Mouse (Mus musculus) midbrain, embryonic 13.5 days (tissue): ENCODE measurements around the gene Smg5. TPM values are rescaled to one million over a fixed set of nuclear protein-coding genes. Genes with fewer than 3 reads are reported as not detected.

Experiments
- ATAC-seq: fragments of 200-750 bp; cut with Nextera tagmentation; 2 replicates; pipeline ENCODE4 v1.8.0; 2017; ENCODE audit warnings: mild to moderate bottlenecking, moderate TSS enrichment, moderate library complexity
- H3K27ac ChIP-seq: fragments of 300-500 bp; sonication (generic); 2 replicates; pipeline ENCODE4 v1.5.1; 2015; ENCODE audit warnings: inconsistent platforms, mild to moderate bottlenecking, moderate library complexity
- H3K27me3 ChIP-seq: fragments of 300-500 bp; sonication (generic); 2 replicates; pipeline ENCODE4 v1.6.1; 2015; ENCODE audit warnings: mild to moderate bottlenecking, inconsistent platforms
- H3K36me3 ChIP-seq: fragments of 300-500 bp; sonication (generic); 2 replicates; pipeline ENCODE4 v1.6.1; 2015; ENCODE audit warnings: mild to moderate bottlenecking, inconsistent platforms
- H3K4me1 ChIP-seq: fragments of 300-500 bp; sonication (generic); replicated peaks from 2 replicates; pipeline ENCODE4 v1.6.1; 2015; ENCODE audit warnings: inconsistent platforms
- H3K4me2 ChIP-seq: fragments of 300-500 bp; sonication (generic); replicated peaks from 2 replicates; pipeline ENCODE4 v1.6.1; 2015; ENCODE audit warnings: moderate library complexity, mild to moderate bottlenecking, inconsistent platforms
- H3K4me3 ChIP-seq: fragments of 300-500 bp; sonication (generic); replicated peaks from 2 replicates; pipeline ENCODE4 v1.5.1; 2015; ENCODE audit warnings: mild to moderate bottlenecking, inconsistent platforms
- H3K9ac ChIP-seq: fragments of 300-500 bp; sonication (generic); replicated peaks from 2 replicates; pipeline ENCODE4 v1.6.1; 2015; ENCODE audit warnings: mild to moderate bottlenecking, inconsistent platforms
- H3K9me3 ChIP-seq: fragments of 300-500 bp; sonication (generic); 2 replicates; pipeline ENCODE4 v1.6.1; 2016; ENCODE audit warnings: mild to moderate bottlenecking, inconsistent platforms
- WGBS: fragments of 180-500 bp; shearing (Covaris S2); methylation state at CpG from one replicate; pipeline ENCODE4 v1.1.7; 2015; 5-methylcytosine and 5-hydroxymethylcytosine counted together
- polyA plus RNA-seq: library from polyadenylated mRNA; unstranded; fragments of >200 nt; fragmentation: Nextera tagmentation; extraction: Ambion mirVana; gene quantifications from 2 replicates; pipeline ENCODE4 v1.2.1, GENCODE M21; 2015

Smg5 gene
- polyA plus RNA-seq, 1 experiment from 2014 or later: 78.3 TPM

DNA sequence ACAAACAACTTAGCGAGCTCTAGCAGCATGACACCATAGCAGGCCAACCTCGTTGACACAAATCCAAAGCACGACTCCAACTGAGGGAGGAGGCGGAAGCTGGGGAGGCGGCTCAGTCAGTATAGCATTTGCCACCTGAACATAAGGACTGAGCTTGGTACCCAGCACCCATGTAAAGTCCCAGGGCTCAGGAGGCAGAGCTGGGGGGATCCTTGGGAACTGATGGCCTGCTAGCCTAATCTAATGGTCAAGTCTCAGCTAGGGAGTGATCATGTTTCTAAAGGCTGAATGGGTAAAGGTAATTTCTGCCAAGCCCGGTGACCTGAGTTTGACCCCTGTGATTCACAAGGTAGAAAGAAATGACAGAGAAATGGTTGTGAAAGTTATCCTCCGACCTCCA lies 71.5 kb downstream of the Smg5 start:
- 59% methylated on average over 7 of the region's 7 CpGs for WGBS
- no peaks in the 10 kb centered on the region for H3K9me3 ChIP-seq

DNA sequence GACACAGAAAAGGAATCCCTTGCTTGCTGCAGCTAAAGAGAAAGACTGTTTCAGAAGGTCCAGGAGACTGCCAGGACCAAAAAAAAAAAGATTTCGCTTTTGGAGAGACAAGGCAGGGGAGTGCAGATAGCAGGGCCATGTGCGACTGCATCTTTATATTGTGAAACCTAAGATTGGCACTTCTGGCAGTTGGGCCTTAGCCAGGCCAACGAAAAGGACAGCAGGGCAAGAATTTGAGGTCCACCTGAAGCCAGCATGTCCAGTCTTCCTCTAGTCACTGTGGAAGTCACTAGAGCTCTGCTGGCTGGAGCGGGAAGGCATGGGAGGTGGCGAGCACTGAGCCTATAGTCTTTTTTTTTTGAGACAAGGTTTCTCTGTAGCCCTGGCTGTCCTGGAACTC lies 72.9 kb downstream of the Smg5 start:
- Histone ChIP-seq H3K27me3 (no peaks in the 10 kb centered on the region), H3K9ac (peak overlapping the region; percentile 83; the same call in 1 of the 2 replicates), H3K4me2 (peak overlapping the region; percentile 75), H3K4me1 (peaks cover 26% of the 10 kb centered on the region), H3K4me3 (peak overlapping the region; percentile 71), H3K36me3 (peaks cover 26% of the 10 kb centered on the region), H3K9me3 (no peaks in the 10 kb centered on the region), H3K27ac (no peak overlapping the region)
- WGBS: 58% methylated on average over 5 of the region's 5 CpGs
- ATAC-seq: no peak

More for the DNA sequence above, 71.5 kb downstream of the Smg5 start:
- peaks cover 26% of the 10 kb centered on the region for H3K4me1 ChIP-seq
- no peak overlapping the region for H3K9ac ChIP-seq
- H3K4me2 ChIP-seq: no peak overlapping the region
- no peaks in the 10 kb centered on the region for H3K27me3 ChIP-seq
- peaks cover 14% of the 10 kb centered on the region for H3K36me3 ChIP-seq
- H3K4me3 ChIP-seq: no peak overlapping the region
- no peak for ATAC-seq
- no peak overlapping the region for H3K27ac ChIP-seq

DNA sequence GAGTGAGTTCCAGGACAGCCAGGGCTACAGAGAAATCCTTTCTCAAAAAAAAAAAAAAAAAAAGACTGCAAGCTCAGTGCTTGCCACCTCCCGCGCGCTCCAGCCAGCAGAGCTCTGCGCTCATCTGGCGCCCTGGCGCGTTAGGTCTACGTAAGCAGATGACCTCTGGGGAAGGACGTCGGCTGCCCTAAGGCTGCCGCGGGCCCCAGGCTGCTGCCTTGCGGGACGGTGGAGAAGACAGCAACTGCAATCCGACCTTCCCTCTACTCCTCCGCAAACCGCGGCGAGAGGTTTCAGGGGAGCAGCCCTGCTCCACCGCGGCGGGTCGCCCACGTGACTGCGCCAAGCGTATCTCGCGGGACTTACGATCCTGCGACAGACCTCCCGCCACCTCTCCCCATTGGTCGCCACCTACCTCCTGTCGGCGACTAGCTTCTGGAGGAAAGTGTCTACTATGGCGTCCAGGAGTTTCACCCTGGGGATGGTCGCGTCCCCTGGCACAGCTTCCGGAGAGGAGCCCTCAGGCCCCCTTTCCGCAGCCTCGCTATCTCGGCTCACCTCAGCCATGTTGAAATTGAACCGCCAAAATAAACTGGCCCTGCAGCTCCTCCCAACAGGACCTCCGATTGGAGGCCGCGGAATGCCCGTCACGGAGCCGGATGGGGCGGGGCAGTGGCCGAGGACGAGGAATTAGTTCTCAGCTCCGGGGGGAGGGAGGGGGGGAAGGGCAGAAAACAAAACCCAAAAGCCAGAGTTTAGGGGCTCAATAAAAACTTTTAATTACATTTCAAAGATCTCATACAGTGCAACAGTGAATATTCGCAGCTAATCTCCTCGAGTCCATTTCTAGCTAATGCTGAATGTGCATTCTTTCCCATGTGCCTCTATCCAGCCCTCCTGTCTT lies 73.9 kb downstream of the Smg5 start, which contains the start of gene Pmf1:
TSS of gene Pmf1 (minus strand) at position 591 of the 904 bp plus-strand sequence.
- Histone ChIP-seq H3K9ac (peak within 1 kb of the TSS; percentile 83), H3K4me2 (peak within 1 kb of the TSS; percentile 75), H3K9me3 (no peaks in the 10 kb centered on the region), H3K27me3 (no peaks in the 10 kb centered on the region), H3K4me3 (peak within 1 kb of the TSS; percentile 71), H3K27ac (peak within 1 kb of the TSS; percentile 88), H3K4me1 (peaks cover 26% of the 10 kb centered on the region), H3K36me3 (peaks cover 36% of the 10 kb centered on the region)
- under 1% methylated on average over 54 of the region's 54 CpGs for WGBS
- peak; percentile 92 for ATAC-seq

DNA sequence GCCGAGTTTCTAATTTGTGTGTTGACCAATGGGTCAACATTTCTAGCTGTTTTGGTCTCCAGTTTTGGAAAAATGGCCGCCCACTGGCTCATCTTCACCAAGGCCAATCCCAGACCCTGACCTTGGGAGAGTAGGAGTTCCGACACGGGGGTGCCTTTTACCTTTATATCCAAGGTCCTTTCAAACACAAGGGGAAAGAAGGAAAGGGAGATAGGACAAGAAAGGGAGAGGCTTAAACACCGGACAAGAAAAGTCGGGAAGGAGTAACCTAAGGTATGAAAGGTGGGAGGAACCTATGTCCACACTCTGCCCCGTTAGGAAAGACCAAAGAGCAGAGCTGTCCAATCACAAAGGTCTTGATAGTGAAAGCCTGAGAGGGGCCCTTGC lies 74.6 kb downstream of the Smg5 start:
- peak overlapping the region; percentile 75 for H3K4me2 ChIP-seq
- ATAC-seq: no peak; the same call in 1 of the 2 replicates
- peaks cover 42% of the 10 kb centered on the region for H3K36me3 ChIP-seq
- H3K27me3 ChIP-seq: no peaks in the 10 kb centered on the region
- peak overlapping the region; percentile 71 for H3K4me3 ChIP-seq
- H3K4me1 ChIP-seq: peaks cover 26% of the 10 kb centered on the region
- WGBS: 32% methylated on average over 7 of the region's 7 CpGs
- no peaks in the 10 kb centered on the region for H3K9me3 ChIP-seq
- peak overlapping the region; percentile 68 for H3K27ac ChIP-seq
- peak overlapping the region; percentile 83; the same call in 1 of the 2 replicates for H3K9ac ChIP-seq

DNA sequence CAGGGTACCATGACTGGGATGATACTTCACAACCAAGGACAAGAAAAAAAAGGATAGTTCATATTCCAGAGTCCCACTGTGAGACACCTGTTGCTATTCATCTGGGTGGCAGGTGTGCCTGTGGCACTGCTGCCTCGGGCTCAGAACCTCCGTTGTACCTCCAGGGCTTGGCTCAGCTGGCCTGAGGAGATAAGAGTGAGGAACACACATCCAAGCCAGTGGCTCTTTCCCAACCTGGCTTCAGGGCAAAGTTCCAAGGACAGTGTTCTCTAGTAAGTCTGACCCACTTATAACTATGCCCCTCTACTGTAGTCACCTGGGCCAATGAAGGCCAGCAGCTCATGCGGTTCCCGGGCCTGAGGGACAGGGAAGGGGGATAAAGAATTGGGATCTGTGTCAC lies 75.6 kb downstream of the Smg5 start:
- ATAC-seq: no peak
- Histone ChIP-seq H3K36me3 (peaks cover 53% of the 10 kb centered on the region), H3K4me1 (peaks cover 26% of the 10 kb centered on the region), H3K27me3 (no peaks in the 10 kb centered on the region), H3K9ac (no peak overlapping the region), H3K4me3 (no peak overlapping the region), H3K27ac (no peak overlapping the region), H3K9me3 (no peaks in the 10 kb centered on the region), H3K4me2 (no peak overlapping the region)
- 89% methylated on average over 4 of the region's 4 CpGs for WGBS

Other genes starting within 250 kb of the Smg5 start
- 15.1 and 16.9 TPM in 2 replicates for gene Mef2d, start 193.9 kb upstream of the Smg5 start, polyA plus RNA-seq
- 0.12 TPM in 1 of 2 replicates, not detected in the other for gene Rhbg, start 81.6 kb upstream of the Smg5 start, polyA plus RNA-seq
- gene Gm38392, start 49.0 kb upstream of the Smg5 start, polyA plus RNA-seq: 0.16 TPM in 1 of 2 replicates, not detected in the other
- gene Tsacc, start 39.3 kb upstream of the Smg5 start, polyA plus RNA-seq: 11.2 and 11.6 TPM in 2 replicates
- 529 and 545 TPM in 2 replicates for gene Cct3, start 39.1 kb upstream of the Smg5 start, polyA plus RNA-seq
- 93.4 and 104 TPM in 2 replicates for gene Glmp, start 11.2 kb upstream of the Smg5 start, polyA plus RNA-seq
- 0.66 and 2.0 TPM in 2 replicates for gene Tmem79, start 112 bp upstream of the Smg5 start, polyA plus RNA-seq
- gene Paqr6, start 28.3 kb downstream of the Smg5 start, polyA plus RNA-seq: 0.77 and 1.0 TPM in 2 replicates
- not detected in 2 replicates for gene Bglap3, start 36.5 kb downstream of the Smg5 start, polyA plus RNA-seq
- not detected in 2 replicates for gene Bglap2, start 42.4 kb downstream of the Smg5 start, polyA plus RNA-seq
- not detected in 2 replicates for gene Bglap, start 48.2 kb downstream of the Smg5 start, polyA plus RNA-seq
- gene Pmf1, start 74.1 kb downstream of the Smg5 start, polyA plus RNA-seq: 51.7 and 56.8 TPM in 2 replicates
- gene Slc25a44, start 88.9 kb downstream of the Smg5 start, polyA plus RNA-seq: 28.7 and 29.7 TPM in 2 replicates
- gene Sema4a, start 124.9 kb downstream of the Smg5 start, polyA plus RNA-seq: 28.8 and 31.1 TPM in 2 replicates
- gene Lmna, start 173.7 kb downstream of the Smg5 start, polyA plus RNA-seq: 21.4 and 23.4 TPM in 2 replicates
- gene Mex3a, start 196.1 kb downstream of the Smg5 start, polyA plus RNA-seq: 49.5 and 51.5 TPM in 2 replicates
- not detected in 2 replicates for gene Rab25, start 212.0 kb downstream of the Smg5 start, polyA plus RNA-seq
- 181 and 182 TPM in 2 replicates for gene Lamtor2, start 216.8 kb downstream of the Smg5 start, polyA plus RNA-seq
- gene Ubqln4, start 217.5 kb downstream of the Smg5 start, polyA plus RNA-seq: 39.1 and 46.7 TPM in 2 replicates
- gene Ssr2, start 239.6 kb downstream of the Smg5 start, polyA plus RNA-seq: 142 and 148 TPM in 2 replicates